Mouse (Mus musculus): ENCODE data around the gene Grb7. TPM values are rescaled to one million over a fixed set of nuclear protein-coding genes. Genes with fewer than 3 reads are reported as not detected.

Grb7 gene
- polyA plus RNA-seq, 1 experiment from 2014 or later: 1.1 TPM

DNA sequence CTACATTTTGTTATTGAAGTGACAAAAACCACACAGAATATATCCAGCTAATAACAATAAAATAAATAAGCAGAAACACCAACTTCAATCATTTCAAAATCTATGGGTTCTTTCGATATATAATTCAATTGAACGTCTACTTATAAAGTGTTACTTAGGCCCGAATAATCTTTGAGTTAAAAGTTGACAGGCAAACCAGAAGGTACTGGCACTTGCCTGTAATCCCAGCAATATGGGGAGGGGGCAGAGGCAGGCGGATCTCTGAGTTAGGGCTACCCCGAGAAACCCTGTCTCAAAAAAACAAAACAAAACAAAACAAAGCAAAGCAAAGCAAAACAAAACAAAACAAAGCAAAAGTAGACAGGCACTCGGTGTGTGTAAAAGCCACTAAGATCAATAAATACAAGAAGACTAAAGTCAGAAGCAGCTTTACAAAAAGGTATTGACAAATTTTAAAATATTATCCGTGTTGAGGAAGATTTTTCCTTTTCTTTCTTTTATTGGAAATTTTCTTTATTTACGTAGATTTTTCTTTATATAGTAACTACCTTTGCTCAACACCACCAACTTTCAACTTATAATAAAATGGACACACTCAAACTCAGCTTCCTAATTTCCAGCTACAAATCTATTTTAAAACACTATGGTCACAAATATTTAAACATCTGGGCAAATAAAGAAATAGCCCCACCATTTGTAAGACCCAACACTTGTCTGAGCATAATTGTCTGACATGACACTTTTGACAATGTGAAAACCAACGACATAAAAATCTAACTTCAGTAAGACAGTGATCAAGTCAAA is 29.6 kb downstream of the Grb7 start:
- Histone ChIP-seq H3K27me3 (replicated peaks) (no peaks in the 10 kb centered on the region), H3K36me3 (replicated peaks) (no peaks in the 10 kb centered on the region), H3K9me3 (no peaks in the 10 kb centered on the region), H3K27ac (no peak overlapping the region), H3K4me2 (no peak overlapping the region), H3K4me3 (no peak overlapping the region), H3K4me1 (peaks cover 4% of the 10 kb centered on the region), H3K9ac (no peak overlapping the region)
- WGBS: 89% methylated on average over 9 of the region's 9 CpGs
- ATAC-seq (replicated peaks): no peak

DNA sequence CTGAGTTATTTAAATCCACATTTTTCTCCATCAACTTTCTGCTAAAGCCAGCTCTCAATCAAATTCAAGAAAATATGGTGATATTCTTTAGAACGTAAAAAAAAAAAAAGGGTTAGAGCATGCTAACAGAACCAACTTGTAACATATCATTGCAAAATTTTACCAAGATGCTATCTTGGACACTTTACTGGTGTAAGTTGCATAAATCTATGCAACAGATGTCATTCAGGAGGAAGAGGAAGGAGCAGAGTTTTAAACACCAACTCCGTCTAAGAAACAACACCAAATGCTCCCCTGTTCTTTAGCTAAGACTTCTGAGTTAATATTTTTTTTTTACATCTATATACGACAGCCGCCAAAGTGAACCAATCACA is 30.2 kb downstream of the Grb7 start:
- Histone ChIP-seq H3K27me3 (replicated peaks) (no peaks in the 10 kb centered on the region), H3K4me1 (peaks cover 4% of the 10 kb centered on the region), H3K4me3 (no peak overlapping the region), H3K9ac (no peak overlapping the region), H3K4me2 (no peak overlapping the region), H3K27ac (no peak overlapping the region), H3K9me3 (no peaks in the 10 kb centered on the region), H3K36me3 (replicated peaks) (no peaks in the 10 kb centered on the region)
- WGBS: 90% methylated on average over 4 of the region's 4 CpGs
- no peak for ATAC-seq (replicated peaks)

GRCm38 (mm10) chr11:98477011-98477701 is 31.0 kb downstream of the Grb7 start:
- H3K4me1 ChIP-seq: peaks cover 4% of the 10 kb centered on the region
- no peak overlapping the region for H3K4me2 ChIP-seq
- no peaks in the 10 kb centered on the region for H3K9me3 ChIP-seq
- no peak overlapping the region for H3K4me3 ChIP-seq
- H3K27me3 ChIP-seq (replicated peaks): no peaks in the 10 kb centered on the region
- H3K9ac ChIP-seq: no peak overlapping the region
- no peak overlapping the region for H3K27ac ChIP-seq
- ATAC-seq (replicated peaks): no peak
- no peaks in the 10 kb centered on the region for H3K36me3 ChIP-seq (replicated peaks)
- WGBS: 74% methylated on average over 14 of the region's 14 CpGs

DNA sequence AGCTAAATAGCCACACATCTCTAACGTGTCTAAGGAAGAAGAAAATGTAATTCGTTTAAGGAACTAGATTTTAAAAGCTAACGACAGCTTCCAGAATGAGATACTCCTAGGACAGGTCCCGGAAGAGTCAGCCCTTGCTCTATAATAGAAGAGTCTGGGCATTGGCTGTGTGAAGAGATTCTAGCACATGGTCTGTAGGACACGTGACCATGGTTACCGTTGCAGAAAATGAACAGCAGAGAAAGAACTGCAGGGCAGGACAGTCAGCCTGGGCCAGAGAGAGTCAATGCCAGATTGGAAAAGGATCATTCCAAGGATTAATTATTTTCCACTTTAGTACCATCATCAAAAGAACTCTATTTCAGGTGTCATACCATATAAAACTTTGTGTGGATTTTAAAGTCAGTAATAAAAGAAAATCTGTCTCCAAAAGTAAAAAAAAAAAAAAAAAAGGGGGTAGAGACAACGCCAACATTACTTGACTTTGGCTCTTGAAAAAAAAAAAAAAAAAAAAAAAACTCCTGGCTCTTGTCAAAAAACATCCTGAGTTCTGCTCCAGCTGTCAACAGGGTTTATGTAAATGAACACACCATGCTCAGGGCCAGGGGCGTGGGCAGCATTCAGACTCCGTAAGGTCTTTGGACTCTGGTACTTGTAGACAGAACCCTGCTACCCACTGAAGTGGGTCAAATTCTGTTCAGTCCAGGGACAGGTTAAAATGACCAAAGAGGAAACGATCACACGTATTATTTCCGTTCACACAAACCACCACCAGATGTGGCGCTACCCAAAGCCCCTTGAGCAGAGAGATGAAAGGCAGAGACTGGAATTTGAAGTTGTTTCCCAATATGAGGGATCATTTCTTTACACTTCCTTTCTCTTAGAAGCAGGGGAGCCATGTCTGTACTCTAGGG is 33.1 kb downstream of the Grb7 start:
- no peak overlapping the region for H3K27ac ChIP-seq
- H3K9ac ChIP-seq: no peak overlapping the region
- no peaks in the 10 kb centered on the region for H3K36me3 ChIP-seq (replicated peaks)
- H3K9me3 ChIP-seq: no peaks in the 10 kb centered on the region
- H3K27me3 ChIP-seq (replicated peaks): no peaks in the 10 kb centered on the region
- WGBS: 76% methylated on average over 13 of the region's 13 CpGs
- no peak overlapping the region for H3K4me2 ChIP-seq
- no peak overlapping the region for H3K4me3 ChIP-seq
- H3K4me1 ChIP-seq: no peaks in the 10 kb centered on the region
- ATAC-seq (replicated peaks): no peak

DNA sequence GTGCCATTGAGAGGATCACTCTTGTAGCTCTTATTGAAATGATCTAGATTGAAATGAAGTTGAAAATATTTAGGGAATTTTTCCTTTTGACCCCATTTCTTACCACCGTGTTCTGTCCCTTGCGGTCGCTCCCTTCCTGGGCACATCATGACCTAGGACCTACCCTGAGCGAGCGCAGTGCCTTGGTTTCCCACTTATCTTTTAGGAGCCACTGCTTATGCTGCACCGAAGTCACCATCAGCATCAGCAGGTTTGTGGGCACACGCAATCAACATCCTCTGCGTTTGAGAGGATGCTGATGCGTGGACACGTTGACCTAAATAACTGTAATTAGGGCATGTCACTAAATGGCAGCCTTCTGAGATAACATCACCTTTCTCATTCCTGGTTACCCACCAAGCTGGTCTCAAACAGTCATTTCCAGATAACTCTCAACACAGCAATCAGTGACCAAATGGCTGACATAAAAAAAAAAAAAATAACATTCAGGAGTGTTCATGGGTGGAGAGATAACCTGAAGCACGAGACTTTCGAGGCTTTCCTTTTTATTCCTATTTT is 33.8 kb downstream of the Grb7 start:
- ATAC-seq (replicated peaks): no peak
- no peak overlapping the region for H3K27ac ChIP-seq
- H3K36me3 ChIP-seq (replicated peaks): no peaks in the 10 kb centered on the region
- H3K4me1 ChIP-seq: no peaks in the 10 kb centered on the region
- H3K9me3 ChIP-seq: no peaks in the 10 kb centered on the region
- H3K4me3 ChIP-seq: no peak overlapping the region
- H3K9ac ChIP-seq: no peak overlapping the region
- 89% methylated on average over 12 of the region's 12 CpGs for whole genome bisulfite sequencing
- no peak overlapping the region for H3K4me2 ChIP-seq
- no peaks in the 10 kb centered on the region for H3K27me3 ChIP-seq (replicated peaks)

- WGBS: 72% methylated on average over 6 of the region's 6 CpGs
- H3K4me2 ChIP-seq: no peak overlapping the region
- H3K9ac ChIP-seq: no peak overlapping the region
- ATAC-seq (replicated peaks): no peak
- no peak overlapping the region for H3K27ac ChIP-seq
- no peaks in the 10 kb centered on the region for H3K27me3 ChIP-seq (replicated peaks)
- H3K4me3 ChIP-seq: no peak overlapping the region
- H3K36me3 ChIP-seq (replicated peaks): no peaks in the 10 kb centered on the region
- H3K9me3 ChIP-seq: no peaks in the 10 kb centered on the region
- H3K4me1 ChIP-seq: no peaks in the 10 kb centered on the region
Measured at GRCm38 (mm10) chr11:98481231-98481630, 35.0 kb downstream of the Grb7 start.

GRCm38 (mm10) chr11:98482067-98482466 is 35.9 kb downstream of the Grb7 start:
- no peak overlapping the region for H3K27ac ChIP-seq
- H3K9me3 ChIP-seq: no peaks in the 10 kb centered on the region
- WGBS: 82% methylated on average over 10 of the region's 10 CpGs
- no peak for ATAC-seq (replicated peaks)
- no peak overlapping the region for H3K4me3 ChIP-seq
- no peaks in the 10 kb centered on the region for H3K36me3 ChIP-seq (replicated peaks)
- H3K27me3 ChIP-seq (replicated peaks): no peaks in the 10 kb centered on the region
- H3K4me1 ChIP-seq: no peaks in the 10 kb centered on the region
- H3K4me2 ChIP-seq: no peak overlapping the region
- H3K9ac ChIP-seq: no peak overlapping the region

GRCm38 (mm10) chr11:98485749-98486148 is 39.6 kb downstream of the Grb7 start:
- H3K27me3 ChIP-seq (replicated peaks): no peaks in the 10 kb centered on the region
- no peaks in the 10 kb centered on the region for H3K9me3 ChIP-seq
- H3K4me2 ChIP-seq: no peak overlapping the region
- H3K4me3 ChIP-seq: no peak overlapping the region
- ATAC-seq (replicated peaks): no peak
- 93% methylated on average over 2 of the region's 2 CpGs for WGBS
- no peak overlapping the region for H3K27ac ChIP-seq
- no peak overlapping the region for H3K9ac ChIP-seq
- no peaks in the 10 kb centered on the region for H3K4me1 ChIP-seq
- no peaks in the 10 kb centered on the region for H3K36me3 ChIP-seq (replicated peaks)

GRCm38 (mm10) chr11:98487526-98488040 is 41.4 kb downstream of the Grb7 start:
- Histone ChIP-seq H3K27ac (no peak overlapping the region), H3K4me1 (no peaks in the 10 kb centered on the region), H3K9me3 (no peaks in the 10 kb centered on the region), H3K36me3 (replicated peaks) (no peaks in the 10 kb centered on the region), H3K9ac (no peak overlapping the region), H3K27me3 (replicated peaks) (no peaks in the 10 kb centered on the region), H3K4me2 (no peak overlapping the region), H3K4me3 (no peak overlapping the region)
- WGBS: 86% methylated on average over 4 of the region's 5 CpGs
- ATAC-seq (replicated peaks): no peak

DNA sequence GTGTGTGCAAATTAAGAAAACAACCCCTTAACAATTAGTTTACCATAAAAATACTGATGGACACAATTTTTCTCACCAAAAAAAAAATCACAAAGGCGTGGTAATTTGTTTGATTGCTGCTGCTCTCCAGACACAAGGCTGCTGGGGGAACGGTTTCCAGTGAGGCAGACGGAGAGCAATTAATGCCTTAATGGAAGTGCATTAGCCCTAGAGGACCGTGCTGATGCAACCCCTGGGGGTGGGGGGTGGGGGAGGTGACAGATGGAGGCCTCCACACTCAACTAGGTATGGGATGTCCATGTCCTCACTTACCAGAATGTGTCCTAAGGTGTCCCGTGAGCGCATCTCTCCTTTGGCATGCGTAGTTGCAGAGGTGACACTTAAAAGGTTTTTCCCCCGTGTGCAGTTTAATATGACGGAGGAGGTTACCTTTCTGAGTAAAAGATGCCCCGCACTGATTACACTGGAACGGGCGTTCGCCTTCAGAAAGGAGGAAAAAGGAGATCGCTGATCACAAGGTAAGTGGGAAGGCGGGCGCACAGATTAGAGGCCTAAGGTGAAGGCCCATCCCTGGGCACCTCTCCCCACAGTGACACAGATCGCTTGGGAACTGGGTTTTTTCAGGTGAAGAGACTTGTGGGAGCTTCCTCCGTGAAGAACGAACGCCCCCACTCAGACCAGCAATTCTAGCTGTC is 42.5 kb downstream of the Grb7 start:
- ATAC-seq (replicated peaks): no peak
- Histone ChIP-seq H3K36me3 (replicated peaks) (no peaks in the 10 kb centered on the region), H3K4me1 (no peaks in the 10 kb centered on the region), H3K9me3 (no peaks in the 10 kb centered on the region), H3K4me2 (no peak overlapping the region), H3K4me3 (no peak overlapping the region), H3K9ac (no peak overlapping the region), H3K27ac (no peak overlapping the region), H3K27me3 (replicated peaks) (no peaks in the 10 kb centered on the region)
- WGBS: 76% methylated on average over 20 of the region's 20 CpGs

DNA sequence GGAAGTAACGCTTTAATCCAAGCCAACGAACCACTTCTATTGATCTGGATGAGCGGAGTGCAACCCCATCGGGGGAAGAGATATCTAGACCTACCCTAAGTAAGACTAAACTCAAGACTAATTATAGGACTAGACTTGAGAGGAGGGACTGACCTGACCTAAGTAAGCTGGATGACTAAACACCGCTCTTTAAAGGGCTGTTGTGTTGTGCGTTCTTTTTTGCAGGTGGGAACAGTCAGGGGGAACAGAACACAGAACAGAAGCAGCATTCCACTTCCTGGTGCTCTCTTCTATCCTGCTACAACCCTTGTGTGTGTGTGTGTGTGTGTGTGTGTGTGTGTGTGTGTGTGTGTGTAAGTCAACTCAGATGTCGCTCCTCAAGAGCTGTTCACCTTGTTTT is 45.4 kb downstream of the Grb7 start:
- Histone ChIP-seq H3K4me2 (no peak overlapping the region), H3K4me1 (no peaks in the 10 kb centered on the region), H3K27me3 (replicated peaks) (no peaks in the 10 kb centered on the region), H3K27ac (no peak overlapping the region), H3K9me3 (no peaks in the 10 kb centered on the region), H3K4me3 (no peak overlapping the region), H3K9ac (no peak overlapping the region), H3K36me3 (replicated peaks) (no peaks in the 10 kb centered on the region)
- no peak for ATAC-seq (replicated peaks)
- 80% methylated on average over 7 of the region's 7 CpGs for WGBS
